Mouse (Mus musculus): ENCODE measurements around the gene Atxn7l1. TPM values are rescaled to one million over a fixed set of nuclear protein-coding genes. Genes with fewer than 3 reads are reported as not detected.
A peak's percentile ranks its signal among the peaks of the same experiment; 100 is the strongest.

The Atxn7l1 gene
- polyA plus RNA-seq, 1 experiment from 2014 or later = 9.0 TPM

- Histone ChIP-seq H3K9ac (no peak overlapping the region), H3K36me3 (no peaks in the 10 kb centered on the region), H3K27me3 (no peaks in the 10 kb centered on the region), H3K4me1 (replicated peaks) (peaks cover 21% of the 10 kb centered on the region), H3K4me2 (no peak overlapping the region), H3K27ac (no peak overlapping the region), H3K9me3 (replicated peaks) (no peaks in the 10 kb centered on the region), H3K4me3 (replicated peaks) (no peak overlapping the region)
- 78% methylated on average over 6 of the region's 6 CpGs for WGBS (ENCODE audit: insufficient replicate concordance)
- ATAC-seq (ENCODE audit: low read depth) = no peak
- DNase-seq = no peak
Measured at GRCm38 (mm10) chr12:33206300-33206699, 58.8 kb downstream of the Atxn7l1 start.

GRCm38 (mm10) chr12:33210856-33211255 is 63.4 kb downstream of the Atxn7l1 start:
- Histone ChIP-seq H3K27ac (peak overlapping the region; percentile 36; the same call in 1 of the 2 replicates), H3K36me3 (no peaks in the 10 kb centered on the region), H3K4me3 (replicated peaks) (no peak overlapping the region), H3K4me1 (replicated peaks) (peaks cover 18% of the 10 kb centered on the region), H3K9ac (no peak overlapping the region), H3K9me3 (replicated peaks) (no peaks in the 10 kb centered on the region), H3K4me2 (no peak overlapping the region), H3K27me3 (no peaks in the 10 kb centered on the region)
- ATAC-seq (ENCODE audit: low read depth) (no peak), DNase-seq (no peak)
- 42% methylated on average over 4 of the region's 4 CpGs for WGBS (ENCODE audit: insufficient replicate concordance)

- H3K9me3 ChIP-seq (replicated peaks) = no peaks in the 10 kb centered on the region
- H3K4me1 ChIP-seq (replicated peaks) = peaks cover 67% of the 10 kb centered on the region
- H3K27me3 ChIP-seq = no peaks in the 10 kb centered on the region
- peak overlapping the region; percentile 68 for H3K4me2 ChIP-seq
- ATAC-seq (ENCODE audit: low read depth) = no peak
- 61% methylated on average over 9 of the region's 9 CpGs for WGBS (ENCODE audit: insufficient replicate concordance)
- H3K36me3 ChIP-seq = 0 out of 2 replicates have a peak, but pooled peaks cover 7% of the 10 kb centered on the region
- peak overlapping the region; percentile 75 for H3K9ac ChIP-seq
- no peak for DNase-seq
- no peak overlapping the region for H3K4me3 ChIP-seq (replicated peaks)
- H3K27ac ChIP-seq = peak overlapping the region; percentile 100
Measured at GRCm38 (mm10) chr12:33218215-33218859, 70.8 kb downstream of the Atxn7l1 start.

- 84% methylated on average over 7 of the region's 7 CpGs for WGBS (ENCODE audit: insufficient replicate concordance)
- H3K4me3 ChIP-seq (replicated peaks) = peak overlapping the region; percentile 52
- 0 out of 2 replicates have a peak, but pooled peaks cover 7% of the 10 kb centered on the region for H3K36me3 ChIP-seq
- H3K27ac ChIP-seq = peak overlapping the region; percentile 100
- no peaks in the 10 kb centered on the region for H3K9me3 ChIP-seq (replicated peaks)
- H3K9ac ChIP-seq = peak overlapping the region; percentile 75
- ATAC-seq (ENCODE audit: low read depth) (no peak), DNase-seq (no peak)
- peaks cover 76% of the 10 kb centered on the region for H3K4me1 ChIP-seq (replicated peaks)
- H3K27me3 ChIP-seq = no peaks in the 10 kb centered on the region
- peak overlapping the region; percentile 68 for H3K4me2 ChIP-seq
Measured at GRCm38 (mm10) chr12:33219436-33219835, 71.9 kb downstream of the Atxn7l1 start.

GRCm38 (mm10) chr12:33220081-33220480 is 72.6 kb downstream of the Atxn7l1 start:
- 0 out of 2 replicates have a peak, but pooled peaks cover 7% of the 10 kb centered on the region for H3K36me3 ChIP-seq
- WGBS (ENCODE audit: insufficient replicate concordance) = 50% methylated on average over 5 of the region's 5 CpGs
- H3K9ac ChIP-seq = peak overlapping the region; percentile 75
- H3K27ac ChIP-seq = peak overlapping the region; percentile 100
- no peaks in the 10 kb centered on the region for H3K9me3 ChIP-seq (replicated peaks)
- no peaks in the 10 kb centered on the region for H3K27me3 ChIP-seq
- DNase-seq (no peak), ATAC-seq (ENCODE audit: low read depth) (peak; percentile 28)
- H3K4me2 ChIP-seq = peak overlapping the region; percentile 68
- H3K4me1 ChIP-seq (replicated peaks) = peaks cover 80% of the 10 kb centered on the region
- peak overlapping the region; percentile 52 for H3K4me3 ChIP-seq (replicated peaks)

- 13% methylated on average over 11 of the region's 11 CpGs for WGBS (ENCODE audit: insufficient replicate concordance)
- peak; percentile 89 for DNase-seq
- peaks cover 85% of the 10 kb centered on the region for H3K4me1 ChIP-seq (replicated peaks)
Measured at GRCm38 (mm10) chr12:33220509-33221051, 73.1 kb downstream of the Atxn7l1 start.

GRCm38 (mm10) chr12:33222187-33222586 is 74.7 kb downstream of the Atxn7l1 start:
- no peak for DNase-seq
- no peak for ATAC-seq (ENCODE audit: low read depth)
- Histone ChIP-seq H3K4me1 (replicated peaks) (peaks cover 92% of the 10 kb centered on the region), H3K27ac (peak overlapping the region; percentile 100), H3K36me3 (0 out of 2 replicates have a peak, but pooled peaks cover 7% of the 10 kb centered on the region), H3K4me2 (0 out of 2 replicates have a peak overlapping the region, but pooled peaks have one; percentile 15), H3K9ac (peak overlapping the region; percentile 42), H3K4me3 (replicated peaks) (no peak overlapping the region), H3K9me3 (replicated peaks) (no peaks in the 10 kb centered on the region), H3K27me3 (no peaks in the 10 kb centered on the region)
- 58% methylated on average over 7 of the region's 7 CpGs for WGBS (ENCODE audit: insufficient replicate concordance)

More at GRCm38 (mm10) chr12:33220509-33221051, 73.1 kb downstream of the Atxn7l1 start:
- H3K27ac ChIP-seq = peak overlapping the region; percentile 100
- H3K4me2 ChIP-seq = peak overlapping the region; percentile 68
- 0 out of 2 replicates have a peak, but pooled peaks cover 7% of the 10 kb centered on the region for H3K36me3 ChIP-seq
- H3K27me3 ChIP-seq = no peaks in the 10 kb centered on the region
- peak overlapping the region; percentile 52 for H3K4me3 ChIP-seq (replicated peaks)
- ATAC-seq (ENCODE audit: low read depth) = peak; percentile 94
- H3K9ac ChIP-seq = peak overlapping the region; percentile 75
- no peaks in the 10 kb centered on the region for H3K9me3 ChIP-seq (replicated peaks)

GRCm38 (mm10) chr12:33225117-33225541 is 77.6 kb downstream of the Atxn7l1 start:
- WGBS (ENCODE audit: insufficient replicate concordance) = 87% methylated on average over 11 of the region's 11 CpGs
- DNase-seq = no peak
- no peak overlapping the region for H3K4me2 ChIP-seq
- H3K36me3 ChIP-seq = no peaks in the 10 kb centered on the region
- H3K27me3 ChIP-seq = no peaks in the 10 kb centered on the region
- H3K4me1 ChIP-seq (replicated peaks) = peaks cover 63% of the 10 kb centered on the region
- no peak overlapping the region; the same call in 1 of the 2 replicates for H3K9ac ChIP-seq
- ATAC-seq (ENCODE audit: low read depth) = no peak
- H3K9me3 ChIP-seq (replicated peaks) = no peaks in the 10 kb centered on the region
- H3K4me3 ChIP-seq (replicated peaks) = no peak overlapping the region
- no peak overlapping the region; the same call in 1 of the 2 replicates for H3K27ac ChIP-seq

GRCm38 (mm10) chr12:33225978-33226377 is 78.5 kb downstream of the Atxn7l1 start:
- no peaks in the 10 kb centered on the region for H3K27me3 ChIP-seq
- no peak overlapping the region for H3K27ac ChIP-seq
- peaks cover 54% of the 10 kb centered on the region for H3K4me1 ChIP-seq (replicated peaks)
- no peak for DNase-seq
- ATAC-seq (ENCODE audit: low read depth) = no peak
- H3K4me3 ChIP-seq (replicated peaks) = no peak overlapping the region
- H3K4me2 ChIP-seq = no peak overlapping the region
- no peaks in the 10 kb centered on the region for H3K36me3 ChIP-seq
- no peaks in the 10 kb centered on the region for H3K9me3 ChIP-seq (replicated peaks)
- WGBS (ENCODE audit: insufficient replicate concordance) = 48% methylated on average over 1 of the region's 1 CpGs
- no peak overlapping the region for H3K9ac ChIP-seq

- WGBS (ENCODE audit: insufficient replicate concordance) = 35% methylated on average over 9 of the region's 10 CpGs
- Histone ChIP-seq H3K9me3 (replicated peaks) (no peaks in the 10 kb centered on the region), H3K9ac (peak overlapping the region; percentile 8; the same call in 1 of the 2 replicates), H3K27ac (no peak overlapping the region), H3K4me2 (no peak overlapping the region), H3K27me3 (no peaks in the 10 kb centered on the region), H3K36me3 (no peaks in the 10 kb centered on the region), H3K4me3 (replicated peaks) (no peak overlapping the region), H3K4me1 (replicated peaks) (peaks cover 48% of the 10 kb centered on the region)
- peak; percentile 59; the same call in 1 of the 2 replicates for ATAC-seq (ENCODE audit: low read depth)
- no peak for DNase-seq
Measured at GRCm38 (mm10) chr12:33226596-33226995, 79.1 kb downstream of the Atxn7l1 start.

GRCm38 (mm10) chr12:33235314-33235713 is 87.8 kb downstream of the Atxn7l1 start:
- WGBS (ENCODE audit: insufficient replicate concordance) = 83% methylated on average over 4 of the region's 4 CpGs
- Histone ChIP-seq H3K27me3 (no peaks in the 10 kb centered on the region), H3K9me3 (replicated peaks) (no peaks in the 10 kb centered on the region), H3K36me3 (no peaks in the 10 kb centered on the region), H3K4me1 (replicated peaks) (peaks cover 11% of the 10 kb centered on the region), H3K4me3 (replicated peaks) (no peak overlapping the region), H3K4me2 (no peak overlapping the region), H3K27ac (no peak overlapping the region), H3K9ac (no peak overlapping the region)
- no peak for ATAC-seq (ENCODE audit: low read depth)
- no peak for DNase-seq
